Mouse (Mus musculus) layer of hippocampus, adult 18-20 months (tissue): ENCODE results near the gene Myo18a. TPM values are rescaled to one million over a fixed set of nuclear protein-coding genes. Genes with fewer than 3 reads are reported as not detected.

Source experiments
- DNase-seq, 2 experiments: peaks; one replicate each; pipeline ENCODE4 v3.0.0; 2022; ENCODE audit warnings: low spot score in 2 of 2
- total RNA-seq, 2 experiments: library from RNA; stranded (reverse); gene quantifications; 2 replicates each; pipeline ENCODE4 v1.2.3; 2021

The Myo18a gene
- total RNA-seq, 2 experiments from 2014 or later: 130 to 137 TPM

DNA sequence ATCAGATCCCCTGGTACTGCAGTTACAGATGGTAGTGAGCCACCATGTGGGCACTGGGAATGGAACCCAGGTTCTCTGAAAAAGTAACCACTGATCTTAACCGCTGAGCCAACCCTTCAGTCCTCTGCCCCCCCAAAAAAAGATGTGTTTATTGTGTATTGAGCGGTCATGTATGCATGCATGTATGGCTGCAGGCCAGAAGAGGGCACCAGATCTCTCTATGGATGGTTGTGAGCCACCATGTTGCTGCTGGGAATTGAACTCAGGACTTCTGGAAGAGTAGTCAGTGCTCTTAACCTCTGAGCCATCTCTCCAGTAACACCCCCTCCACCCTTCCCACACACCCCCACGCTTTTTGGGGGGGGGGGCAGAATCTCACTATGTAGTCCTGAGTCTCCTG is 72.1 kb downstream of the Myo18a start:
- DNase-seq: no peak

- no peak for DNase-seq
Measured at GRCm38 (mm10) chr11:77836290-77836689, 73.2 kb downstream of the Myo18a start.

DNA sequence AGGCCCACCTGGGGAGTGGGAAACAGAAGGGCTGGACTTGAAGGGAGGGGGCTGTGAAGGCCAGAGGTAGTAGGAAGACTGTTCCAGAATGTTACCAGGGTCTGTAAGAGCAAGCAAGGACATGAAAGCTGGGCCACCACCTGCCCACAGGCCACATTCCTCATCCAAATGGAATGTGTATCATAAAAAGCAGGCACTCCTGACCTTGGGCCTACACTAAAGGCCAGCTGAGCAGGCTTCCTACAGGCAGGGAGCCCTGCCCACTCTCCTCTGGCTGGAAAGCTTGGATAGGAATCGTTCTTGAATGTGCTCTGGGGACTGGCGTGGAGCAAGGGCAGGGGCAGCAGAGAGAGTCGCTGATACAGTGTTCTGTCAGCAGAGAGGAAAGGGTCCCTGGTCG is 73.7 kb downstream of the Myo18a start:
- no peak for DNase-seq

DNA sequence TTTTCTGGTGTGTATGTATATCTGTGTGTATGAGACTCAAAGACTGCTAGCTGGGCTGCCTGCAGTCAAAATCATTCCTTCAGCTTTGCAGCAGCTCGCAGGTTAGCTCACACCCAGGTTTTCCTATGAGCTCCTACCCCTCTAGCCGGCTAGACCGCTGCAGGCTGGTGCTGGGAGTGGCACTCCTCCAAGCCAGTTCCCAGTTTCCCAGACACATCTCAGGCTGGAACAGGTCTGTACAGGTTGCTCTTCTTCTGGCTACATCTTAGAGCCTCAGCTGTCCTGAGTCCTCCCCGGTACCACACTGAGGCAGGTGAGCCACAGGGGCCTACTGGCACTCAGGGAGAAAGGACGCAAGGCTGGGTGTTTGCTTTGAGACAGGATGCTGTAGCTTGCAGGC is 74.8 kb downstream of the Myo18a start:
- DNase-seq: no peak

DNA sequence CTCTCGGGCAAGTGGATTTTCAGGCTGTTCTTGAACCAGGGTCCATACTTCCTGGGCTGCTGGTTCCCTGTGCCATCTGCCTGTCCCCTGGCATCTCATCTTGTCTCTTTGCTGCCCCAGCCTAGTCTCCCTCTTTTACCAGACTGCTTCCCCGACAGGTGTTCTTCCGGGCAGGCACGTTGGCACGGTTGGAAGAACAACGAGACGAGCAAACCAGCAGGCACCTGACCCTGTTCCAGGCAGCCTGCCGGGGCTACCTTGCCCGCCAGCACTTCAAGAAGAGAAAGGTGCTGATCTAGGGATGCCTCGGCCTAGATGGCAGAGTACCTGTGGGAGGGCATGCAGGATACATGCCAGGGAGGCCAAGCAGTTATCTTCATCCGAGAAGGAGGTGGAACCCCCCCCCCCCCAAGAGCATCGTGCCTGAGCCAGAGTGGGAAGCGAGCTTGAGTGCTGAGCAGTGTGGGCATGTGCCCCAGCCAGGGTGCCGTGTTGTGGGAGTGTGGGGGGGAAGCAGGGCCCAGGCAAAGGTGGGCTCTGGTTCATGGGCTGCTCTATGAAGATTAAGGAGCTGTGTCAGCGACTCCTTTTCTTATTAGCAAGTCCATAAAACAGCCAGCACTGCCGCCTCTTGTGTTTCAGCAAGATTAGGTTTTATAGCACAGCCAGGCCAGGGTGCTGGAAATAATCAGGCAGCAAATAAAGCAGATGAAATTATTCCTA is 77.6 kb downstream of the Myo18a start:
- DNase-seq: no peak

- DNase-seq: no peak
Measured at GRCm38 (mm10) chr11:77843068-77843905, 80.2 kb downstream of the Myo18a start.

DNA sequence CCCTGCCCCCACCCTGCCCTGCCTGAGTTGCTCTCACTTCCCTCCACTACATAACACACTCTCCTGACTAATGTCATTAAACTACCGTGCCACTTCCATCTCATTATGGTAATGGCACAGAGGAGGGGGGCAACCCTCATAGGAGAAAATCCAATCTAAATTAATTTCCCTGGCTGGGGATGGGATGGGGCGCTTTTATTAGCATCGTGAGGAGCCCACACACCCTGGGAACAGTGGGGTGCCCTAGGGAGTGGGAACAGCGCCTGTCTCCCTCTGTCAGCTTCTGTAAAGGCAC is 80.8 kb downstream of the Myo18a start:
- DNase-seq: no peak

GRCm38 (mm10) chr11:77847599-77848128 is 84.6 kb downstream of the Myo18a start:
- DNase-seq: no peak

DNA sequence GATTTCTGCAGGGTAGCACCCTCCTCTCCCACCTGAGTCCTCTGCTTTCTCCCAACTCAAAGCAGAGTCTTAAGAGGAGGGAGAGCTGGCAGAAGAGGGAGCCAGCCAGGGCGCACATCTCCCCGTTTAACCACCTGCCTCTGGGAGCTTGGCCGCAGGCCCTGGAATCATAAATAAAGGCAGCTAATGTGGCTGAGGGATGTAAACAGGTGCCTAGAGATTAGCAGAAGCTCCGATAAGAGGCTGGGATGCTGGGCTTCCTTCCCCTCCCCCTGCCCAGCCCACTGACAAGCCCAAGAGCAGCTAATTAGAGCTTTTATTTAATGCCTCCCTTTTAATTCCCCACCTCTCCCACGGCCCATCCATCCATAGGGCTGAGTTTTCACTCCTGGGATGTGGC is 85.1 kb downstream of the Myo18a start:
- DNase-seq: no peak

- no peak for DNase-seq
Measured at GRCm38 (mm10) chr11:77849151-77849550, 86.1 kb downstream of the Myo18a start.

DNA sequence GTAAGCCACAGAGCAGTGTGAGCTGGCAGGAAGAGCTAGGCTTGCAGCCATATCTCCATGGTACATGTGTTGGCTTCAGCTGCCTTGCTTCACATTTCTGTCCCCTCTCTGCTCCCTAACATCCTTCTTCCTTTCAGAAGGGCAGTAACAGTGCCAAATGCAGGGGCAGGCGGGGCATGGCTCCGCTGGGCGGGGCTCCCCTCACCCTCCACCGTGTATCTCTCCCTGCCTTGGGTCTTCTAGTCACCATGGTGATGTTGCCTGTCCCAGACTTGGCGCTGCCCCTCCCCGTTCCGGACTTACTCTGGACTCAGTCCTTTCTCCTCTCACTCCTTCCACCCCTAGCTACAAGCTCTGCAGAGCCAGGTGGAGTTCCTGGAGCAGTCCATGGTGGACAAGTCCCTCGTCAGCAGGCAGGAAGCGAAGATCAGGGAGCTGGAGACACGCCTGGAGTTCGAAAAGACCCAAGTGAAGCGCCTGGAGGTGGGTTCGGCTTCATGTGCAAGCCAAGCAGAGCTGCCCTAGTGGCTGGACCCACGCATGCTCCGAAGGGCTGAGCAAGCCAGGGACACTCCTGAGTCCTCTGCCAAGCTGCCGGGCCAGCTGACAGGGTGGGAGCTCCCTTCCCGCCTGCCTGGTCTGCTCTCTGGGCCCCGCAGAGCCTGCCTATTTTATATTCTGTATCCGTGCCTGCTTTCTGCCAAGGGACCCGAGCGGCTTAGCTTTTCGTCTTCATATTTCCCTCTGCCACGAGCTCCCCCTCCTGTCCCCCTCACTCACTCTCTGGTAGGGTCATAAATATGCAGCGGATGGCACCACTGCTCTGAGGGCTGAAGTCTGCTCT is 87.6 kb downstream of the Myo18a start:
- peak; percentile 67 to 75 for DNase-seq

GRCm38 (mm10) chr11:77851483-77852010 is 88.5 kb downstream of the Myo18a start:
- no peak for DNase-seq

DNA sequence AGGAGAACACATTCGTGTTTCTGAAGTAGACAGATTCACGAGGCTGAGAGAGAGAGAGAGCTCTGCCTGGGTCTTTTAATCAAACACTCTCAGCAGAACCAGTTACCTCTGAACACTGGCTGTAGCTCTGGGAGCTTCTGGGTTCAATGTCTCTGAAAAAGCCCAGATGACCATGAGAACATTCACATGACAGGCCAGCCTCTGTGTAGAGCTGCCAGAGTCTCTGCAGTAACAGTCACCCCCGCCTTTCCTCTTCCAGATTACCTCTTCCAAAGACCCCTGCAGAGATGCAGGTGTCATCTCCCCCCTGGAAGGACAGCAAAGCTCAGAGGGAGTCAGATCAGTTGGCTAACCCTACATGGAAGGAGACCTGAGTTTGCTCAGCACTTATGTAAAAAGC is 89.1 kb downstream of the Myo18a start:
- DNase-seq: no peak

- no peak for DNase-seq
Measured at GRCm38 (mm10) chr11:77852941-77853668, 90.1 kb downstream of the Myo18a start.

DNA sequence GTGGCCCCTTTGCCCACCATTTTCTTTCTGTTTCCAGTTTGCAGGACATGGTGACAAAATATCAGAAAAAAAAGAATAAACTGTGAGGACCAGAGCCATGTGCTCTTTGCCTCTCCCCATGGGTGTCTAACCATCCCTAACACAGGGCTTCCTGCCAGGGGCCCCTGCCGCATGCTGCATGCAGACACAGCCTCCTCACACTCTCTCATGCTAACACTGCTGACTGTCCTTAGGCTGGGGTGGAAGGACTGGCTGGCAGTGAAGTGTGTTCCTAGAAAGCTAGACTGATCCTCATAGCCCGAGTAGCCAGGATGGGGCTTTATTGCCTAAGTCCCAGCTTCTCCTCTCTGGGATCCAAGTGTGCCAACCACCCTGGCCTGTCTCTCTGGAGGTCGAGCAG is 91.6 kb downstream of the Myo18a start:
- no peak for DNase-seq

- no peak for DNase-seq
Measured at GRCm38 (mm10) chr11:77855396-77855795, 92.3 kb downstream of the Myo18a start.

- no peak for DNase-seq
Measured at GRCm38 (mm10) chr11:77857089-77857488, 94.0 kb downstream of the Myo18a start.

GRCm38 (mm10) chr11:77858589-77858988 is 95.5 kb downstream of the Myo18a start:
- no peak for DNase-seq

DNA sequence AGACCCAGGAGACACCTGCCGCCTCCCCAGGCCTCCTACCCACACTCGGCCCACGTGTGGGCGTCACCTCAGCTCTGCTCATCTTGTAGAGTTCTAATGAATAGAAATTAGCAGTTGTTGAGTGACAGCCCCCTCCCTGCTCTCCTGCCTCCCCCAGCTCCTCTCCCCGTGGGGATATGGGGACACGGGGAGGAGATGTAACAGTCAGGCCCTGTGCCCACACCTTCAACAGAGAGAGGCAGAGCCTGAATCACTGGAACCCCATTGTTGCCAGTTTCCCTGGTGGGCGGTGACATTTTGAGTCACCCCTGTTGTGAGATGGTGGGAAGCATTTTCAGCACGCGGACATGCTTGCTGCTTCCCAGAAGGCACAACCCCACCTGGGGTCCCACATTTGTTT is 97.9 kb downstream of the Myo18a start:
- DNase-seq: peak in 1 of 2 experiments; percentile 69

GRCm38 (mm10) chr11:77862887-77863286 is 99.8 kb downstream of the Myo18a start:
- DNase-seq: no peak

- no peak for DNase-seq
Measured at GRCm38 (mm10) chr11:77864771-77865170, 101.7 kb downstream of the Myo18a start.
